Mouse (Mus musculus): Measurements from ENCODE around the gene Flad1. TPM values are rescaled to one million over a fixed set of nuclear protein-coding genes. Genes with fewer than 3 reads are reported as not detected.
"Not testable (repeated sequence)": the region's sequence is repeated elsewhere in the genome, so short reads cannot be mapped to it uniquely, and the experiment has no call there.

Flad1 gene
- polyA plus RNA-seq, 2 experiments: 26.8 to 32.8 TPM

GRCm38 (mm10) chr3:89432606-89433005, 20.9 kb upstream of the Flad1 start:
- H3K27me3 ChIP-seq (ENCODE audit: control insufficient read depth, insufficient read depth, low read length): no peaks in the 10 kb centered on the region
- DNase-seq (ENCODE audit: low spot score) (no peak), ATAC-seq (ENCODE audit: low FRiP score, low read depth) (no peak)
- WGBS: 89% methylated on average over 8 of the region's 8 CpGs
- H3K4me1 ChIP-seq (ENCODE audit: control insufficient read depth, insufficient read depth, low read length): peaks cover 16% of the 10 kb centered on the region
- H3K9me3 ChIP-seq (ENCODE audit: control insufficient read depth, low read length): no peaks in the 10 kb centered on the region
- H3K27ac ChIP-seq (replicated peaks; ENCODE audit: low read depth, low read length): no peak overlapping the region
- H3K9ac ChIP-seq (ENCODE audit: low read depth, low read length, severe bottlenecking): no peak overlapping the region
- no peak overlapping the region for H3K4me3 ChIP-seq (replicated peaks; ENCODE audit: low read length)
- TF ChIP-seq POLR2A (IDR thresholded peaks at IDR 0.05; ENCODE audit: borderline replicate concordance, extremely low read depth, insufficient read depth, insufficient read length): no peak
- H3K36me3 ChIP-seq (ENCODE audit: control insufficient read depth, insufficient read depth, low read length): peaks cover 31% of the 10 kb centered on the region
- H3K4me2 ChIP-seq (replicated peaks; ENCODE audit: low read depth, low read length, severe bottlenecking): no peak overlapping the region

GRCm38 (mm10) chr3:89430171-89431159, 18.8 kb upstream of the Flad1 start, which contains the start of gene Pygo2:
Gene Pygo2 (plus strand): TSS chr3:89430214.
- peak within 1 kb of the TSS; percentile 100 for H3K4me3 ChIP-seq (replicated peaks; ENCODE audit: low read length)
- H3K4me2 ChIP-seq (replicated peaks; ENCODE audit: low read depth, low read length, severe bottlenecking): peak within 1 kb of the TSS; percentile 76
- DNase-seq (ENCODE audit: low spot score) (peak; percentile 96), ATAC-seq (ENCODE audit: low FRiP score, low read depth) (peak; percentile 95)
- H3K4me1 ChIP-seq (ENCODE audit: control insufficient read depth, insufficient read depth, low read length): peaks cover 9% of the 10 kb centered on the region
- 3% methylated on average over 51 of the region's 68 CpGs for WGBS
- peak; percentile 87; the same call in 1 of the 2 replicates for TF ChIP-seq POLR2A (IDR thresholded peaks at IDR 0.05; ENCODE audit: borderline replicate concordance, extremely low read depth, insufficient read depth, insufficient read length)
- H3K36me3 ChIP-seq (ENCODE audit: control insufficient read depth, insufficient read depth, low read length): peaks cover 51% of the 10 kb centered on the region
- peak within 1 kb of the TSS; percentile 89 for H3K9ac ChIP-seq (ENCODE audit: low read depth, low read length, severe bottlenecking)
- H3K27me3 ChIP-seq (ENCODE audit: control insufficient read depth, insufficient read depth, low read length): no peaks in the 10 kb centered on the region
- H3K27ac ChIP-seq (replicated peaks; ENCODE audit: low read depth, low read length): peak within 1 kb of the TSS; percentile 82
- H3K9me3 ChIP-seq (ENCODE audit: control insufficient read depth, low read length): no peaks in the 10 kb centered on the region

DNA sequence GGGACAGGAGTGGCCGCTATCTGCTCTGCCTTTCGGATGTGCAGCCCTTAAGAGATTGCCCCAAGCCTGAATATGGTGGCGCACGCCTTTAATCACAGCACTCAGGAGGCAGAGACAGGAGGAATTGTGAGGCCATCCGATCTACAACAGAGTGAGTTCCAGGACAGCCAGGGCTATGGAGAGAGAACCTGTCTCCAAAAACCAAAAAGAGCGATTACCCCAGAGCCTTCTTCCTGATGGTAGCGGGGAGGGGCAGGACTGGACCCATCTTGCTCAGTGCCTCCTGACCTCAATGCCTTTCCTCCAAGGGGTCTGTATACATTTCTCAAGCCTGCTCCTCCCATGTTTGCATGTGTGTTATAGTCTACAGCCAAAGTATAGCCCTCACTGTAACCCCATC, 17.4 kb upstream of the Flad1 start:
- H3K27me3 ChIP-seq (ENCODE audit: control insufficient read depth, insufficient read depth, low read length); DNase-seq (ENCODE audit: low spot score); H3K27ac ChIP-seq (replicated peaks; ENCODE audit: low read depth, low read length); H3K9ac ChIP-seq (ENCODE audit: low read depth, low read length, severe bottlenecking); H3K4me1 ChIP-seq (ENCODE audit: control insufficient read depth, insufficient read depth, low read length); H3K4me2 ChIP-seq (replicated peaks; ENCODE audit: low read depth, low read length, severe bottlenecking); H3K4me3 ChIP-seq (replicated peaks; ENCODE audit: low read length); H3K9me3 ChIP-seq (ENCODE audit: control insufficient read depth, low read length); ATAC-seq (ENCODE audit: low FRiP score, low read depth): not testable (repeated sequence)
- peaks cover 59% of the 10 kb centered on the region for H3K36me3 ChIP-seq (ENCODE audit: control insufficient read depth, insufficient read depth, low read length)
- 94% methylated on average over 7 of the region's 7 CpGs for WGBS

DNA sequence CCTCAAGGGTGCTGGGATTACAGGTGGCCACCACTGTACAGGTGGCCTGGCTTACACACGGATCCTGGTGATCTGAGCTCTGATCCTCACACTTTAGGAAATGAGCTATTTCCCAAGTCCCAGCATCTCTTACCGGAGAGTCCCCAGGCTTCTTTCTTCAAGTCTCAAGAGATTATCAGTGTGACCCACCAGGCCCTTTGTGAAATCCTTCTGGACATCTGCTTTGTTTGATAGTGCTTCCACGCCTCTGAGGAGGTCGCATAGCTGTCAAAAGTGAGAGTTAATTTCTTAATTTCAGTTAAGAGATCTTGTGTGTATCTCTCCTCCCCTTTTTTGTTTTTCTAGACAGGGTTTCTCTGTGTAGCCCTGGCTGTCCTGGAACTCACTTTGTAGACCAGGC, 14.2 kb upstream of the Flad1 start:
- Histone ChIP-seq H3K36me3 (ENCODE audit: control insufficient read depth, insufficient read depth, low read length) (peaks cover 51% of the 10 kb centered on the region), H3K4me1 (ENCODE audit: control insufficient read depth, insufficient read depth, low read length) (peaks cover 16% of the 10 kb centered on the region), H3K27ac (replicated peaks; ENCODE audit: low read depth, low read length) (no peak overlapping the region), H3K4me3 (replicated peaks; ENCODE audit: low read length) (no peak overlapping the region), H3K9ac (ENCODE audit: low read depth, low read length, severe bottlenecking) (no peak overlapping the region), H3K4me2 (replicated peaks; ENCODE audit: low read depth, low read length, severe bottlenecking) (no peak overlapping the region), H3K9me3 (ENCODE audit: control insufficient read depth, low read length) (no peaks in the 10 kb centered on the region), H3K27me3 (ENCODE audit: control insufficient read depth, insufficient read depth, low read length) (no peaks in the 10 kb centered on the region)
- 93% methylated on average over 4 of the region's 4 CpGs for WGBS
- DNase-seq (ENCODE audit: low spot score) (no peak), ATAC-seq (ENCODE audit: low FRiP score, low read depth) (no peak)
- TF ChIP-seq POLR2A (IDR thresholded peaks at IDR 0.05; ENCODE audit: borderline replicate concordance, extremely low read depth, insufficient read depth, insufficient read length): no peak

DNA sequence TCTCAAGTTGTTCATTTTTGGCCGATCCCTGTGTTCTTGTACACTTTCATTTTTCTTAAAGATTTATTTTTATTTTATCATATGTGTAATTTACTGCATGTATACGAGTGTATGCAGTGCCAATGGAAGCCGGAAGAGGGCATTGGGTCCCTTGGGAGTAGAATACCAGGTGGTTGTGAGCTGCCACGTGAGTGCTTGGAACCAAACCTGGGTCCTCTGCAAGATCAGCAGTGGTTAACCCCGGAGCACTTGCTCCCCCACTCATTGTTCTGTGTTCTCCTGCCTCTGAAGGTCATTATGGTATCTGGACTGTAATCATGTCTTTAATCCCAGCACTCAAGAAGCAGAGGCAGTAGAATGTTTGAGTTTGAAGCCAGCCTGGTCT, 13.5 kb upstream of the Flad1 start:
- H3K36me3 ChIP-seq (ENCODE audit: control insufficient read depth, insufficient read depth, low read length): peaks cover 51% of the 10 kb centered on the region
- DNase-seq (ENCODE audit: low spot score) (no peak), ATAC-seq (ENCODE audit: low FRiP score, low read depth) (no peak)
- H3K27ac ChIP-seq (replicated peaks; ENCODE audit: low read depth, low read length): no peak overlapping the region
- TF ChIP-seq POLR2A (IDR thresholded peaks at IDR 0.05; ENCODE audit: borderline replicate concordance, extremely low read depth, insufficient read depth, insufficient read length): no peak
- WGBS: 94% methylated on average over 5 of the region's 5 CpGs
- H3K4me2 ChIP-seq (replicated peaks; ENCODE audit: low read depth, low read length, severe bottlenecking): no peak overlapping the region
- no peak overlapping the region for H3K9ac ChIP-seq (ENCODE audit: low read depth, low read length, severe bottlenecking)
- peaks cover 22% of the 10 kb centered on the region for H3K4me1 ChIP-seq (ENCODE audit: control insufficient read depth, insufficient read depth, low read length)
- no peaks in the 10 kb centered on the region for H3K9me3 ChIP-seq (ENCODE audit: control insufficient read depth, low read length)
- no peak overlapping the region for H3K4me3 ChIP-seq (replicated peaks; ENCODE audit: low read length)
- H3K27me3 ChIP-seq (ENCODE audit: control insufficient read depth, insufficient read depth, low read length): no peaks in the 10 kb centered on the region
